Mouse (Mus musculus): ENCODE measurements at regions not wholly inside any gene's neighbourhood (a gene's known extent, or its start where the extent isn't known, plus 50 kb on each side); places are given as distances from the start of the nearest gene placed in this dataset.

DNA sequence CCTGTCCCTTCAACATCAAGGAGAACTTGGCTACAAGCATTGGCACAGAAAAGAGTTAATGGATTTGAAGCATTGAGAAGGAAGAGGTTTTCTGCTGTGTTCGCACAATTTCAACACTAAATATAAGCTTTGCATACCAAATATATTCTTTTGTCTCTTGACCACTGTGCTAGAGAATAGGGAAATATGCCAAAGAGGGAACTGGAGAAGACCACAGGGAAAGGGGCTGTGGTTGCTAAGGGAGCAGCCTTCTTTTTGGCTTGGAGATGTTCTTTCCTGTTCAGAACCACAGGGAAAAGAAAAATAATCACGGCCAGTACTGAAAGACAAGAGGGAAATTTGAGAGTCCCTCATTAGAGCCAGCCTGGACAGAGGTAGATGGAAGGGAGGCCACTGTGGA lies 352.8 kb downstream of the Kctd12 start:
- TF ChIP-seq CTCF (IDR thresholded peaks at IDR 0.05; ENCODE audit: borderline replicate concordance, insufficient read depth, low read depth, low read length) (no peak), POLR2A (IDR thresholded peaks at IDR 0.05; ENCODE audit: borderline replicate concordance, insufficient read depth, low read length) (no peak)

Measured in cerebellum, adult 2 months (tissue).